Mouse (Mus musculus) ES-Bruce4 (cell line): Measurements from ENCODE around the gene Il23a. TPM values are rescaled to one million over a fixed set of nuclear protein-coding genes. Genes with fewer than 3 reads are reported as not detected.
"Not testable (repeated sequence)": the region's sequence is repeated elsewhere in the genome, so short reads cannot be mapped to it uniquely, and the experiment has no call there.

ENCODE experiments used
- H3K27ac ChIP-seq: 2 replicates; pipeline ENCODE4 v1.5.1; 2012; ENCODE audit warnings: low read length, inconsistent platforms; ENCODE audit not compliant: insufficient read depth
- H3K27me3 ChIP-seq: 2 replicates; pipeline ENCODE4 v1.6.1; 2012; ENCODE audit warnings: mild to moderate bottlenecking, low read length, inconsistent platforms; ENCODE audit not compliant: control insufficient read depth, poor library complexity, insufficient read depth, severe bottlenecking
- H3K36me3 ChIP-seq: 2 replicates; pipeline ENCODE4 v1.6.1; 2012; ENCODE audit warnings: inconsistent platforms, mild to moderate bottlenecking, low read length, moderate library complexity; ENCODE audit not compliant: control insufficient read depth, poor library complexity, insufficient read depth, severe bottlenecking
- H3K4me1 ChIP-seq: one replicate; pipeline ENCODE4 v1.8.1; 2011; ENCODE audit warnings: low read length; ENCODE audit not compliant: control insufficient read depth, insufficient read depth
- H3K4me3 ChIP-seq: 2 replicates; pipeline ENCODE4 v1.5.1; 2011; ENCODE audit warnings: low read depth, mild to moderate bottlenecking, low read length
- H3K9ac ChIP-seq: 2 replicates; pipeline ENCODE4 v1.6.1; 2012; ENCODE audit warnings: low read depth, mild to moderate bottlenecking, inconsistent platforms; ENCODE audit not compliant: poor library complexity, severe bottlenecking
- H3K9me3 ChIP-seq: replicated peaks from 2 replicates; pipeline ENCODE4 v1.6.1; 2012; ENCODE audit warnings: mild to moderate bottlenecking, low read length, inconsistent platforms; ENCODE audit not compliant: control insufficient read depth, poor library complexity, insufficient read depth, severe bottlenecking
- CTCF ChIP-seq: IDR thresholded peaks from one replicate; pipeline ENCODE4 v1.8.1; 2011; ENCODE audit warnings: low read depth, low read length
- EP300 ChIP-seq: IDR thresholded peaks from 2 replicates; pipeline ENCODE4 v1.6.1; 2011; ENCODE audit warnings: low read depth, low read length; ENCODE audit not compliant: insufficient read depth
- POLR2A ChIP-seq: IDR thresholded peaks from one replicate; pipeline ENCODE4 v1.8.1; 2011; ENCODE audit warnings: low read length; ENCODE audit not compliant: insufficient read depth
- polyA plus RNA-seq: library from polyadenylated mRNA; stranded (reverse); fragments of >200 nt; gene quantifications from 2 replicates; pipeline ENCODE4 v1.2.4, GENCODE M21; 2011; ENCODE audit warnings: low read depth; ENCODE audit not compliant: missing spikeins, insufficient read depth, insufficient read length

Il23a gene
- polyA plus RNA-seq, 1 experiment, result 4.7 TPM

GRCm38 (mm10) chr10:128263393-128264310 is 34.9 kb downstream of the Il23a start:
- no peak overlapping the region for H3K27ac ChIP-seq
- no peaks in the 10 kb centered on the region for H3K9me3 ChIP-seq
- H3K4me1 ChIP-seq, result peaks cover 1% of the 10 kb centered on the region
- no peak overlapping the region for H3K4me3 ChIP-seq
- TF ChIP-seq EP300, result no peak
- no peak for TF ChIP-seq CTCF
- no peak for TF ChIP-seq POLR2A
- no peak overlapping the region for H3K9ac ChIP-seq
- H3K36me3 ChIP-seq, result no peaks in the 10 kb centered on the region
- no peaks in the 10 kb centered on the region for H3K27me3 ChIP-seq

GRCm38 (mm10) chr10:128262300-128262699 is 36.3 kb downstream of the Il23a start:
- H3K27ac ChIP-seq, result no peak overlapping the region
- no peaks in the 10 kb centered on the region for H3K9me3 ChIP-seq
- TF ChIP-seq POLR2A, result peak; percentile 32
- TF ChIP-seq EP300, result no peak
- TF ChIP-seq CTCF, result no peak
- peak overlapping the region; percentile 72 for H3K4me3 ChIP-seq
- peaks cover 1% of the 10 kb centered on the region for H3K4me1 ChIP-seq
- H3K9ac ChIP-seq, result peak overlapping the region; percentile 67
- no peaks in the 10 kb centered on the region for H3K27me3 ChIP-seq
- H3K36me3 ChIP-seq, result no peaks in the 10 kb centered on the region

DNA sequence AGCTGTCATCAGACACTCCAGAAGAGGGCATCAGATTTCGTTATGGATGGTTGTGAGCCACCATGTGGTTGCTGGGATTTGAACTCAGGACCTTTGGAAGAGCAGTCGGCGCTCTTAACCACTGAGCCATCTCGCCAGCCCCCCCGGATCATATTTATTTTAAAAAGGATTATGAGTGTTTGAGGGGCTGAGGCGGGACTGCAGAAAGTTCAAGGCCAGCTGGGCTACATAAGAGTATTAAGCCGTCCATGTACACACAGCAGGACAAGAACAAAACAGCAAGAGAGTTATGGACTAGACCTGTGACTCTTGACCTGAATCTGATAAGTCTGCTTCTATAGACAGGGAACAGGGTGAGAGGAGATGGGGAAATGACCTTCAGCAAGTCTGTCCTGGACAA is 38.2 kb downstream of the Il23a start:
- H3K9me3 ChIP-seq, H3K4me1 ChIP-seq, H3K27ac ChIP-seq, H3K36me3 ChIP-seq, H3K27me3 ChIP-seq, H3K4me3 ChIP-seq, H3K9ac ChIP-seq: not testable (repeated sequence)

DNA sequence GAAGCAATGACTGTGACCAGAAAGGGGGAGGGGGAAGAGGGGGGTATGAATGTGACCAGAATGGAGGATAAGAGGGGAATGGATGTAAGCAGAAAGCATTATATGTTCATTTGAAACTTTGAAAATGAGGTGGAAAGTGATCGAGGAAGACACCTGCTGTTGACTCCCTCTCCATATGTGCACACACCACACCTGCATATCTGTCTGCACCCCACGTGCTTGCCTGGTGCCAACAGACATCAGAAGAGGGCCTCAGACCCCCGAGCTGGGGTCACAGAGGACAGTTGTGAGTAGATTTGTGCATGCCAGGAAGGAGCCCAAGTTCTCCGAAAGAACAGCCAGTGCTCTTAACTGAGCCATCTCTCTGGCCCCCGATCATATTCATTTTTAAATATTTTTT is 38.6 kb downstream of the Il23a start:
- TF ChIP-seq CTCF (no peak), EP300 (no peak), POLR2A (no peak)
- Histone ChIP-seq H3K27me3 (no peaks in the 10 kb centered on the region), H3K4me1 (peaks cover 1% of the 10 kb centered on the region), H3K27ac (no peak overlapping the region), H3K9me3 (no peaks in the 10 kb centered on the region), H3K9ac (no peak overlapping the region), H3K4me3 (no peak overlapping the region), H3K36me3 (no peaks in the 10 kb centered on the region)

- H3K9ac ChIP-seq, result no peak overlapping the region
- H3K36me3 ChIP-seq, result no peaks in the 10 kb centered on the region
- H3K4me1 ChIP-seq, result peaks cover 1% of the 10 kb centered on the region
- no peak overlapping the region for H3K27ac ChIP-seq
- no peaks in the 10 kb centered on the region for H3K9me3 ChIP-seq
- H3K27me3 ChIP-seq, result no peaks in the 10 kb centered on the region
- H3K4me3 ChIP-seq, result no peak overlapping the region
- TF ChIP-seq POLR2A (no peak), CTCF (no peak), EP300 (no peak)
Observed at GRCm38 (mm10) chr10:128258953-128259352, 39.6 kb downstream of the Il23a start.

DNA sequence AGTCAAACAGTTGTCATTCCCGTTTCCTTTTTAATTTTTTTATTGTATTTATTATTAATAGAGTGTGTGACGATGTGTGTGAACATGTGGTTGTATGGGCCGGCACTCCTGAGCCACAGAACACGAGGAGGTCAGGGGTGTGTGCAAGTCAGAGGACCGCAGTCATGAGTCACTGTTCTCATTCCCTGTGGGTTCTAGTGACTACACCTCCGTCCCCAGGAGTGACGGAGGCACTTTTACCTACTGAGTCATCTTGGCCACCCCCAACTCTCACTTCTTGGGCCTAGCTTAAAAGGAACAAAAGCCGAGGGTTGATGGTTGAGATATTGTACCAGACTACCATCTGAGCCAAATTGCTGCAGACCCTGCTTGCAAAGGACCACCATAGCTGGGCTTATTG is 42.2 kb downstream of the Il23a start:
- H3K9me3 ChIP-seq, result no peaks in the 10 kb centered on the region
- H3K4me1 ChIP-seq, result no peaks in the 10 kb centered on the region
- no peak overlapping the region for H3K4me3 ChIP-seq
- H3K27me3 ChIP-seq, result no peaks in the 10 kb centered on the region
- H3K9ac ChIP-seq, result no peak overlapping the region
- H3K36me3 ChIP-seq, result peaks cover 12% of the 10 kb centered on the region
- TF ChIP-seq EP300 (no peak), POLR2A (no peak), CTCF (no peak)
- H3K27ac ChIP-seq, result no peak overlapping the region
